Mouse (Mus musculus) liver, embryonic 14.5 days (tissue): ENCODE data around the gene Ccdc38. TPM values are rescaled to one million over a fixed set of nuclear protein-coding genes. Genes with fewer than 3 reads are reported as not detected.

ENCODE experiments used
- ATAC-seq: fragments of 200-750 bp; cut with Nextera tagmentation; 2 replicates; pipeline ENCODE4 v1.8.0; 2017; ENCODE audit warnings: moderate number of reproducible peaks, mild to moderate bottlenecking, moderate library complexity; ENCODE audit not compliant: insufficient read depth
- DNase-seq, 3 experiments: peaks; one replicate each; pipeline ENCODE4 v3.0.0-alpha.2; 2012 to 2013; ENCODE audit warnings: low read depth in 3 of 3, low spot score in 3 of 3
- H3K27ac ChIP-seq: fragments of 300-500 bp; sonication (generic); 2 replicates; pipeline ENCODE4 v1.5.1; 2014; ENCODE audit warnings: moderate library complexity, mild to moderate bottlenecking, control low read depth, inconsistent platforms
- H3K27me3 ChIP-seq: fragments of 300-500 bp; sonication (generic); 2 replicates; pipeline ENCODE4 v1.6.1; 2014; ENCODE audit warnings: mild to moderate bottlenecking, low read length, moderate library complexity; ENCODE audit not compliant: control insufficient read depth, insufficient read depth
- H3K36me3 ChIP-seq: fragments of 300-500 bp; sonication (generic); replicated peaks from 2 replicates; pipeline ENCODE4 v1.6.1; 2014; ENCODE audit warnings: low read depth; ENCODE audit not compliant: control insufficient read depth, insufficient read depth
- H3K4me1 ChIP-seq, 2 experiments: fragments of 200-500 bp in 1 of 2; fragments of 300-500 bp in 1 of 2; sonication (generic) in 1 of 2; replicated peaks; 2 replicates each; pipeline ENCODE4 v1.6.1; 2012 to 2014; ENCODE audit warnings: antibody characterized with exemption in 1 of 2, inconsistent platforms in 1 of 2, low read length in 1 of 2; ENCODE audit not compliant: control insufficient read depth in 2 of 2, insufficient read depth in 2 of 2
- H3K4me2 ChIP-seq: fragments of 300-500 bp; sonication (generic); 2 replicates; pipeline ENCODE4 v1.6.1; 2014; ENCODE audit warnings: low read depth, mild to moderate bottlenecking, control low read depth, moderate library complexity
- H3K4me3 ChIP-seq, 2 experiments: fragments of 200-500 bp in 1 of 2; fragments of 300-500 bp in 1 of 2; sonication (generic) in 1 of 2; 2 replicates each; pipeline ENCODE4 v1.5.1; 2012 to 2014; ENCODE audit warnings: low read depth in 2 of 2, low read length in 2 of 2, mild to moderate bottlenecking in 2 of 2, control low read depth in 1 of 2, inconsistent platforms in 1 of 2, moderate library complexity in 1 of 2; ENCODE audit not compliant: insufficient read depth in 1 of 2
- H3K9ac ChIP-seq: fragments of 300-500 bp; sonication (generic); replicated peaks from 2 replicates; pipeline ENCODE4 v1.6.1; 2014; ENCODE audit warnings: mild to moderate bottlenecking, control low read depth, moderate library complexity
- H3K9me3 ChIP-seq: fragments of 300-500 bp; sonication (generic); 2 replicates; pipeline ENCODE4 v1.6.1; 2016; ENCODE audit warnings: low read length, mixed read lengths; ENCODE audit not compliant: control insufficient read depth
- CTCF ChIP-seq: IDR thresholded peaks from 2 replicates; pipeline ENCODE4 v1.5.1; 2016; ENCODE audit warnings: antibody characterized with exemption, low read depth, control low read depth
- EP300 ChIP-seq: IDR thresholded peaks from 2 replicates; pipeline ENCODE4 v1.6.1; 2016; ENCODE audit warnings: antibody characterized with exemption, low read depth
- WGBS: fragments of 180-500 bp; shearing (Covaris S2); extraction: QIAGEN DNeasy Blood & Tissue Kit; methylation state at CpG from one replicate; pipeline ENCODE4 v1.1.7; 2014; ENCODE audit not compliant: insufficient replicate concordance; 5-methylcytosine and 5-hydroxymethylcytosine counted together
- polyA plus RNA-seq, 2 experiments: library from polyadenylated mRNA; depleted of rRNA in 1 of 2; stranded (reverse) in 1 of 2; unstranded in 1 of 2; fragments of >200 nt; fragmentation: Nextera tagmentation in 1 of 2; extraction: Ambion mirVana in 1 of 2; gene quantifications; 2 replicates each; pipeline versions ENCODE4 v1.2.1 to v1.2.3; 2012 to 2014

Ccdc38 gene
- polyA plus RNA-seq, 2 experiments, result 0.02 to 0.15 TPM

DNA sequence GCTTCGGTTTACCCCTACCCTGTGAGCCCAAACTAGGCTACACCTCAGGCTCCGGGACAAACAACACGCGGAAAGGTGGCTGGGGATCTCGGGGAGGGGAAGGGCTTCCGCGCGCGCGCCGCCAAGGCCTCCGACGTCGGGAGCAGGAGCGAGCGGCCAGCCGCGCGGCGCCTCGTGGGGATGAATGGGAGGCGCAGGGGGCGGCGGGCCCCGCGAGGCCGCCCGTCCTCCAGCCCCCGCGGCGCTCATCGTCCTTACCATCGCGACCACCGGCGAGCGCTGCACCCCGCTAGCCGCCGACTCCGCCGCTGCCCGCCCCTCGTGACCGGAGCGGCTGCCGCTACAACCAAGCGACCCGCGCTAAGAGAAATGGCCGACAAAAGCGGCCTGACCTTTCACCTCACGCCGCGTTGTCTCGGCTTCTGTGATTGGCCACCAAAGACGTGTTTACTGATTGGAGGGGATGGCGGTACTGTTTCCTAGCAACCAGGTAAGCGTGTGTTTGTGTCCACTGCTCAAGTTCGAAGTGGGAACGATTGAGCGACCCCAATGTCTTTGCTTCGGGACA, 48.9 kb downstream of the Ccdc38 start, which contains the start of gene Snrpf:
TSS of gene Snrpf (minus strand) at position 426 of the 568 bp plus-strand sequence.
- H3K4me2 ChIP-seq, result peak within 1 kb of the TSS; percentile 87
- under 1% methylated on average over 56 of the region's 63 CpGs for WGBS
- H3K4me1 ChIP-seq, result peaks cover 7 to 19% of the 10 kb centered on the region in 2 experiments
- H3K9me3 ChIP-seq, result no peaks in the 10 kb centered on the region
- ATAC-seq (peak; percentile 86), DNase-seq (peak; percentile 90 to 93 (median 92))
- H3K27me3 ChIP-seq, result no peaks in the 10 kb centered on the region
- TF ChIP-seq CTCF, result no peak
- no peak for TF ChIP-seq EP300
- no peak within 1 kb of the TSS; the same call in 1 of the 2 replicates for H3K27ac ChIP-seq
- H3K9ac ChIP-seq, result peak within 1 kb of the TSS; percentile 78
- peaks cover 10% of the 10 kb centered on the region for H3K36me3 ChIP-seq
- H3K4me3 ChIP-seq, result peak within 1 kb of the TSS; percentile 80 to 87

DNA sequence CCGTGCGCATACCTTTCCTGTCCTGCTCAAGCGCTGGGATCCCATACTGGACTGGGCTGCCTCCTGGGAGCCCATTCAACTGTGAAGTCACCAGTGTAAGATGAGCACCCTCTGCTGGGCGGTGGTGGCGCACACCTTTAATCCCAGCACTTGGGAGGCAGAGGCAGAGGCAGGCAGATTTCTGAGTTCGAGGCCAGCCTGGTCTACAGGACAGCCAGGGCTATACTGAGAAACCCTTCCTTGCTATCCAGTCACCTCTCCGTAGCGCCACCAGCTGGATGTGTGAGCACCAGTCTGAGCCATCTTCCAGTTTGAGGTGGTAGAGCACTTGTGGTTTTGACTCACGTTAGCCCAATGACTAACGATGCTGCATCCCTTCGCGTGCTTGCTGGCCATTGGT, 52.0 kb downstream of the Ccdc38 start:
- Histone ChIP-seq H3K4me3 (no peak overlapping the region), H3K9ac (no peak overlapping the region), H3K4me1 (peaks cover 7 to 20% of the 10 kb centered on the region in 2 experiments), H3K4me2 (no peak overlapping the region), H3K27me3 (no peaks in the 10 kb centered on the region), H3K36me3 (no peaks in the 10 kb centered on the region), H3K9me3 (no peaks in the 10 kb centered on the region), H3K27ac (no peak overlapping the region)
- 50% methylated on average over 12 of the region's 12 CpGs for WGBS
- DNase-seq, result peak in 1 of 3 experiments; percentile 27
- no peak for ATAC-seq
- peak; percentile 71 for TF ChIP-seq CTCF
- TF ChIP-seq EP300, result no peak

DNA sequence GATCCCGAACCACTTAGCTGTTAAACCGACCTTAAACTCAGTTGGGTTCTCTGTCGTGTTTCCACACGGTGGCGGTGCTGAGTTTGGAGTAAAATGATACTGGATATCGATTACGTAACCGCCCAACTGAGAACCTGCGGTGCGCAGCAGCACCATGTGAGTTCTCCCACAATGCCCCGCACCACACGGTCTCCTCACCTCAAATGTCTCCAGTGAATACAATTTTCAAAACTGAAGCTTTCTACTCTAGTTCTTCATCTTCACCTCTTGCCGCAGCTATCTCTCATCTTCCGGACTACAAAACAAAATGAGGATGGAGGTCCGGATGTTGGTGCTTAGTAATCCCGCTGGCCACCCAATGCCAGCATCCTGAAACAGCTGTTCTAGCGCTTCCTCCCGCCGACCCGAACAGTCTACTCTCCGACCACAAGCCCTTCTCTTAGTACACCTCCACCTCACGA, 53.6 kb downstream of the Ccdc38 start:
- H3K9me3 ChIP-seq, result no peaks in the 10 kb centered on the region
- H3K27ac ChIP-seq, result no peak overlapping the region
- TF ChIP-seq CTCF (peak; percentile 84), EP300 (no peak)
- H3K36me3 ChIP-seq, result no peaks in the 10 kb centered on the region
- peak overlapping the region; percentile 70 for H3K4me2 ChIP-seq
- WGBS, result 2% methylated on average over 22 of the region's 22 CpGs
- H3K9ac ChIP-seq, result peak overlapping the region; percentile 37
- DNase-seq (peak; percentile 30 to 83 (median 42)), ATAC-seq (peak; percentile 60)
- peaks cover 0 to 9% of the 10 kb centered on the region in 2 experiments; a peak in 3 of 4 replicates for H3K4me1 ChIP-seq
- peak overlapping the region; percentile 40 to 64 for H3K4me3 ChIP-seq
- no peaks in the 10 kb centered on the region for H3K27me3 ChIP-seq

DNA sequence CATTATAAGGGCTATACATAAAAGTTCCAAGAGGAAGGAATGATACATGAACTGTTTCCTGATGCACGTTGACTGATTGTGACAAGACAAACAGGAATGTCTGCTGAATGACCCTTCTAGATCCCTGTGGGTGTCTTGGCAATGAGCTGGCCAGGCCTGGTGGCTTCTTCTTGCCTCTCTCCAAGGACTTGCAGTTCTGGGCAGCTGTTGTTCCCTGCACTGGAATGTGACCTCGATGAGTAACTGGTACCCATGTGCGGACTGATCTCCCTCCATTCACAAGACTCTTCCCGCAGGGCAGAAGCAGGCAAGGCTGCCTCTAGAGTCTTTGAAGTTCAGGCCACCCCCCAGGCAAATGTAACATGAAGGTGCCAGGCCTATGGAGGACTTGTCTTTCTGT, 55.4 kb downstream of the Ccdc38 start:
- Histone ChIP-seq H3K27ac (no peak overlapping the region), H3K4me2 (no peak overlapping the region), H3K4me1 (peaks cover 0 to 4% of the 10 kb centered on the region in 2 experiments; a peak in 2 of 4 replicates), H3K27me3 (no peaks in the 10 kb centered on the region), H3K4me3 (no peak overlapping the region), H3K36me3 (no peaks in the 10 kb centered on the region), H3K9me3 (no peaks in the 10 kb centered on the region), H3K9ac (no peak overlapping the region)
- no peak for DNase-seq
- 53% methylated on average over 4 of the region's 4 CpGs for WGBS
- TF ChIP-seq EP300 (no peak), CTCF (no peak)
- no peak for ATAC-seq

DNA sequence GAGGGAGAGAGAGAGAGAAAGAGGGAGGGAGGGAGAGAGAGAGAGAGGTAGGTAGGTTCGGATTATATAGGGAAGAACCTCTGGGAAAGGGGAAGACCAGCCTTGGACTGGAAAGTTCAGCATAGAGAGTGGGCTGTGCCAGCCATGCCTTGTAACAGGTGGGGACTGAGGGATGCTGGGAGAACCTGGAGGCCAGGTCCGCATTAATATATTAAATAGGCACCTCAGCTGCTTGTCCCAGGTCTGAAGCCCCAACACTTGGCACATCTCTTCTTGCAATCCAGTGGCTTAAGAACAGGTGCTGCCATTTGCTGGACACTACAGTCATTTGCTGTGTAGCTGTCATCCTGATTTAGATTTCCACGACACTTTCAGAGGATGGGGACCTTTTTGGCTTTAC, 56.2 kb downstream of the Ccdc38 start:
- Histone ChIP-seq H3K4me1 (peaks cover 0 to 4% of the 10 kb centered on the region in 2 experiments; a peak in 2 of 4 replicates), H3K36me3 (no peaks in the 10 kb centered on the region), H3K4me3 (no peak overlapping the region), H3K4me2 (no peak overlapping the region), H3K27me3 (no peaks in the 10 kb centered on the region), H3K9ac (no peak overlapping the region), H3K9me3 (no peaks in the 10 kb centered on the region), H3K27ac (no peak overlapping the region)
- 52% methylated on average over 3 of the region's 3 CpGs for WGBS
- ATAC-seq (no peak), DNase-seq (no peak)
- TF ChIP-seq EP300, result no peak
- TF ChIP-seq CTCF, result no peak
